Mouse (Mus musculus) heart, embryonic 15.5 days (tissue): ENCODE measurements around the gene Akr1b8. TPM values are rescaled to one million over a fixed set of nuclear protein-coding genes. Genes with fewer than 3 reads are reported as not detected.
"Not testable (repeated sequence)": the region's sequence is repeated elsewhere in the genome, so short reads cannot be mapped to it uniquely, and the experiment has no call there.

Experiments
- ATAC-seq: fragments of 200-750 bp; cut with Nextera tagmentation; replicated peaks from 2 replicates; pipeline ENCODE4 v1.8.0; 2017; ENCODE audit warnings: low read depth, moderate TSS enrichment; ENCODE audit not compliant: insufficient number of reproducible peaks, insufficient read depth, low FRiP score
- H3K27ac ChIP-seq: fragments of 300-500 bp; sonication (generic); 2 replicates; pipeline ENCODE4 v1.5.1; 2015; ENCODE audit warnings: mild to moderate bottlenecking, inconsistent platforms
- H3K27me3 ChIP-seq: fragments of 300-500 bp; sonication (generic); 2 replicates; pipeline ENCODE4 v1.6.1; 2015; ENCODE audit warnings: inconsistent platforms
- H3K36me3 ChIP-seq: fragments of 300-500 bp; sonication (generic); 2 replicates; pipeline ENCODE4 v1.6.1; 2015; ENCODE audit warnings: mild to moderate bottlenecking, inconsistent platforms
- H3K4me1 ChIP-seq: fragments of 300-500 bp; sonication (generic); replicated peaks from 2 replicates; pipeline ENCODE4 v1.6.1; 2015; ENCODE audit warnings: inconsistent platforms
- H3K4me2 ChIP-seq: fragments of 300-500 bp; sonication (generic); 2 replicates; pipeline ENCODE4 v1.6.1; 2015; ENCODE audit warnings: inconsistent platforms, mild to moderate bottlenecking, moderate library complexity
- H3K4me3 ChIP-seq: fragments of 300-500 bp; sonication (generic); 2 replicates; pipeline ENCODE4 v1.5.1; 2015; ENCODE audit warnings: mild to moderate bottlenecking, inconsistent platforms
- H3K9ac ChIP-seq: fragments of 300-500 bp; sonication (generic); 2 replicates; pipeline ENCODE4 v1.6.1; 2015; ENCODE audit warnings: mild to moderate bottlenecking, inconsistent platforms
- H3K9me3 ChIP-seq: fragments of 300-500 bp; sonication (generic); replicated peaks from 2 replicates; pipeline ENCODE4 v1.6.1; 2016; ENCODE audit warnings: inconsistent platforms
- WGBS: fragments of 180-500 bp; shearing (Covaris S2); methylation state at CpG from one replicate; pipeline ENCODE4 v1.1.7; 2015; ENCODE audit warnings: mixed read lengths; 5-methylcytosine and 5-hydroxymethylcytosine counted together
- polyA plus RNA-seq: library from polyadenylated mRNA; unstranded; fragments of >200 nt; fragmentation: Nextera tagmentation; extraction: Ambion mirVana; gene quantifications from 2 replicates; pipeline ENCODE4 v1.2.1, GENCODE M21; 2015

Akr1b8 gene
- polyA plus RNA-seq, 1 experiment from 2014 or later: 9.3 TPM

DNA sequence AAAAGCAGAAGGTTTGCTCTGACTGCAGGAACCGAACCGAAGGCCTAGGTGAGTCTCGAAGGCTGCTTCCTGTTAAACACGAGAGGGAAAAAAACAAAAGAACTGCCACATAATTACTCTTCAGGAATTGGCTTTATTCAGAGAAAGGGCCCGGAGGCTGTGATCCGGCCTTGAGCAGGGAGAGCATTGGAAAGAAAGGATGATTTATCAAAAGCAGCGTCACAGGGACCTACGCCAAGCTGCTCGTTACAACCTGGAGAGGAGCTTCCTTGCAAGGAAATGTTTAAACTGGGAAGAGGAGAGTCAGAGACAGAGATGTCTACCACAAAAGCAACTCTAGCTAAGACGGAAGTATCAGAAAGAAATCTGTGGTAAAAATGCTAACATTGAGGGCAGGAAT is 53.5 kb downstream of the Akr1b8 start:
- H3K9ac ChIP-seq: no peak overlapping the region
- no peaks in the 10 kb centered on the region for H3K9me3 ChIP-seq
- no peak overlapping the region for H3K27ac ChIP-seq
- no peak for ATAC-seq
- no peak overlapping the region for H3K4me2 ChIP-seq
- no peaks in the 10 kb centered on the region for H3K36me3 ChIP-seq
- 81% methylated on average over 10 of the region's 10 CpGs for WGBS
- no peak overlapping the region for H3K4me3 ChIP-seq
- H3K4me1 ChIP-seq: 0 out of 2 replicates have a peak, but pooled peaks cover 3% of the 10 kb centered on the region
- no peaks in the 10 kb centered on the region for H3K27me3 ChIP-seq

DNA sequence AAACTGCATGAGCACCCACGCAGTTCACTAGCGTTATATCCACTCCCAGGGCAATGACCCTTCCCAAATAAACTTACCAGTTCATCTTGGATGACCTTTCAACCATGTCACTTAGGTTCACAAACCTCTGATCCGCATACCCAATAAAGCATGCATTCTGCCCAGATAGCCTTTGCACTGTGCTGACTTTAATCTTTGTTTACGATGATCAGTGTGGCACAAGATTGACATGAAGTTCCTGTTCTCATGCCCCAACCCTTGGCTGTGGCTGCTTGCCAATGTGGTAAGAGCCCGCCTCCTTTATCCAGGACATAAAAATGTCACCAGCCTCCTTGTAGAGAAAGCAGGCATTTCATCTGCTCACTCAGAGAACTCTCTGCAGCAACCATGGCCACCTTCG is 58.1 kb downstream of the Akr1b8 start, which contains the start of gene Akr1b7:
TSS of gene Akr1b7 (plus strand) at position 312 of the 400 bp plus-strand sequence.
- H3K4me1 ChIP-seq: 0 out of 2 replicates have a peak, but pooled peaks cover 4% of the 10 kb centered on the region
- H3K27me3 ChIP-seq: no peaks in the 10 kb centered on the region
- H3K9ac ChIP-seq: no peak within 1 kb of the TSS
- no peaks in the 10 kb centered on the region for H3K9me3 ChIP-seq
- H3K4me3 ChIP-seq: no peak within 1 kb of the TSS
- 55% methylated on average over 6 of the region's 6 CpGs for WGBS
- no peak within 1 kb of the TSS for H3K4me2 ChIP-seq
- ATAC-seq: no peak
- H3K36me3 ChIP-seq: no peaks in the 10 kb centered on the region
- no peak within 1 kb of the TSS for H3K27ac ChIP-seq

DNA sequence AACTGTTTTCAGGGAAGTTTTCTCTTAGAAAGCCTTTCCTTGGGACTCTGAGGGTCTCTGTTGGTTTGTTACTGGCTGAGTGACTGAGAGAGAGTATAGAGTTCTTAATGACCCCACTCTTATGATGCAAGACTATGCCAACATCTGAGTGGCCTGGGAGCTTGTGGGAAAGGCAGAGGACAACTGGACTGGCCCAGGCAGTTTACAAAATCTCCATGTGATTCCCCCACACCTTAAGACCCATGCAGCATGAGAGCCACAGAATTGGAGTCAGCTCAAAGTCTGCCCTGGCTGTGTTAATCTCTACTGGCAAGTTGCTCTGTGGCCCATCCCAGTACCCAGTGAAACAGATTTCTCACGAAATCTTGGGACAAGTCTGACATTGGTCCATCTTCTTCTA is 58.8 kb downstream of the Akr1b8 start:
- no peaks in the 10 kb centered on the region for H3K36me3 ChIP-seq
- WGBS: 72% methylated on average over 1 of the region's 1 CpGs
- H3K9me3 ChIP-seq: no peaks in the 10 kb centered on the region

DNA sequence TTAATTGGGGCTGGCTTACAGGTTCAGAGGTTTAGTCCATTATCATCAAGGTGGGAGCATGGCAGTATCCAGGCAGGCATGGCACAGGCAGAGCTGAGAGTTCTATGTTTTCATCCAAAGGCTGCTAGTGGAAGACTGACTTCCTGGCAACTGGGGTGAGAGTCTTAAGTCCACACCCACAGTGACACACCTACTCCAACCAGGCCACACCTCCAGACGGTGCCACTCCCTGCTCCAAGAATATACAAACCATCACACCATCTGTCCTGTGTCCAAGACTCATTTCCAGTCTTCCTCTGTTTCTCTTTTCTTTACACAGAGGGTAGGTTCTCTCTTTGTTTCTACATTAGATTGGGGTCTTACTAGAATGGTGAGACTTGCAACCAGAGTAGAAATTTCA is 59.5 kb downstream of the Akr1b8 start:
- not testable (repeated sequence) for H3K27ac ChIP-seq, H3K9me3 ChIP-seq, H3K4me2 ChIP-seq, ATAC-seq, H3K4me1 ChIP-seq, H3K27me3 ChIP-seq, H3K4me3 ChIP-seq, H3K9ac ChIP-seq, H3K36me3 ChIP-seq
- 54% methylated on average over 1 of the region's 1 CpGs for WGBS

More for the DNA sequence above, 58.8 kb downstream of the Akr1b8 start:
- H3K27ac ChIP-seq: no peak overlapping the region
- H3K4me2 ChIP-seq: no peak overlapping the region
- H3K4me1 ChIP-seq: 0 out of 2 replicates have a peak, but pooled peaks cover 4% of the 10 kb centered on the region
- no peak overlapping the region for H3K4me3 ChIP-seq
- no peak overlapping the region for H3K9ac ChIP-seq
- ATAC-seq: no peak
- H3K27me3 ChIP-seq: no peaks in the 10 kb centered on the region

DNA sequence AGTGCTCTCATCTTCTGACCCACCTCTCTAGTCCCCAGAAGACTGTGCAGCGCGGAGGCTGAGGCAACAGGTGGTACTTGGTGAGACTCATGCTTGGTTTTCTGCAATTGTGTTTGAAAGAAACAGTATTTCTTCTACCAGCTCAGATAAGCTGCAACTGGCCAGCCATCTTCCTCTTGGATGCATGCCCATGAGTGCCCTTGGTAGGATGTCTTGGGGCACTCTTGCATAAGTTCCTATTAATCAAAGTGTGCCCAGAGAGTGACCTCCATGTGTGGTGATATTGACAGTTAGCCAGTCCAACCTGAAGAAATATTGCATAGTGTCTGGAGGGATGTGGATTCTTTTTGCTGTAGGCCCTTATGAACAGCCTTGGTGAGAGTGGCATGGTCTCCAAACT is 62.6 kb downstream of the Akr1b8 start:
- H3K9ac ChIP-seq: no peak overlapping the region
- 93% methylated on average over 2 of the region's 2 CpGs for WGBS
- no peak overlapping the region for H3K27ac ChIP-seq
- no peaks in the 10 kb centered on the region for H3K9me3 ChIP-seq
- no peaks in the 10 kb centered on the region for H3K36me3 ChIP-seq
- no peaks in the 10 kb centered on the region for H3K27me3 ChIP-seq
- H3K4me2 ChIP-seq: no peak overlapping the region
- no peak overlapping the region for H3K4me3 ChIP-seq
- 0 out of 2 replicates have a peak, but pooled peaks cover 4% of the 10 kb centered on the region for H3K4me1 ChIP-seq
- no peak for ATAC-seq

Other genes starting within 250 kb of the Akr1b8 start
- gene Slc35b4, start 177.0 kb upstream of the Akr1b8 start, polyA plus RNA-seq: 26.3 and 36.4 TPM in 2 replicates
- gene Akr1b3, start 36.6 kb upstream of the Akr1b8 start, polyA plus RNA-seq: 150 and 163 TPM in 2 replicates
- gene Akr1b10, start 30.1 kb downstream of the Akr1b8 start, polyA plus RNA-seq: 60.6 and 64.6 TPM in 2 replicates
- gene Akr1b7, start 58.2 kb downstream of the Akr1b8 start, polyA plus RNA-seq: 1.8 TPM in 1 of 2 replicates, not detected in the other
- gene Bpgm, start 122.1 kb downstream of the Akr1b8 start, polyA plus RNA-seq: 112 and 125 TPM in 2 replicates
- 164 TPM in 2 replicates for gene Cald1, start 244.4 kb downstream of the Akr1b8 start, polyA plus RNA-seq